Mouse (Mus musculus) heart, postnatal 0 days (tissue): ENCODE results near the gene Dcun1d3. TPM values are rescaled to one million over a fixed set of nuclear protein-coding genes. Genes with fewer than 3 reads are reported as not detected.

Experiments
- ATAC-seq: fragments of 200-750 bp; cut with Nextera tagmentation; 2 replicates; pipeline ENCODE4 v1.8.0; 2017; ENCODE audit warnings: low read depth, moderate number of reproducible peaks, moderate library complexity; ENCODE audit not compliant: insufficient read depth
- DNase-seq: peaks from one replicate; pipeline ENCODE4 v3.0.0-alpha.2; 2016; ENCODE audit warnings: low spot score
- H3K27ac ChIP-seq: fragments of 300-500 bp; sonication (generic); 2 replicates; pipeline ENCODE4 v1.5.1; 2014; ENCODE audit warnings: low read depth, mild to moderate bottlenecking
- H3K27me3 ChIP-seq: fragments of 300-500 bp; sonication (generic); 2 replicates; pipeline ENCODE4 v1.6.1; 2014; ENCODE audit warnings: low read length, mixed read lengths; ENCODE audit not compliant: control insufficient read depth, insufficient read depth
- H3K36me3 ChIP-seq: fragments of 300-500 bp; sonication (generic); replicated peaks from 2 replicates; pipeline ENCODE4 v1.6.1; 2014; ENCODE audit warnings: low read length, mixed read lengths; ENCODE audit not compliant: control insufficient read depth, insufficient read depth
- H3K4me1 ChIP-seq: fragments of 300-500 bp; sonication (generic); 2 replicates; pipeline ENCODE4 v1.6.1; 2014; ENCODE audit warnings: antibody characterized with exemption; ENCODE audit not compliant: control insufficient read depth, insufficient read depth
- H3K4me2 ChIP-seq: fragments of 300-500 bp; sonication (generic); 2 replicates; pipeline ENCODE4 v1.6.1; 2014; ENCODE audit warnings: low read depth, mild to moderate bottlenecking, low read length, moderate library complexity
- H3K4me3 ChIP-seq: fragments of 300-500 bp; sonication (generic); 2 replicates; pipeline ENCODE4 v1.5.1; 2014; ENCODE audit warnings: low read depth, low read length
- H3K9ac ChIP-seq: fragments of 300-500 bp; sonication (generic); replicated peaks from 2 replicates; pipeline ENCODE4 v1.6.1; 2014; ENCODE audit warnings: low read depth, low read length, mixed read lengths
- H3K9me3 ChIP-seq: fragments of 300-500 bp; sonication (generic); replicated peaks from 2 replicates; pipeline ENCODE4 v1.6.1; 2016; ENCODE audit warnings: low read length; ENCODE audit not compliant: control insufficient read depth
- CTCF ChIP-seq: IDR thresholded peaks from 2 replicates; pipeline ENCODE4 v1.5.1; 2016; ENCODE audit warnings: antibody characterized with exemption, control low read depth, low read depth
- EP300 ChIP-seq: IDR thresholded peaks from 2 replicates; pipeline ENCODE4 v1.6.1; 2016; ENCODE audit warnings: antibody characterized with exemption, low read depth
- WGBS: fragments of 180-500 bp; shearing (Covaris S2); extraction: QIAGEN DNeasy Blood & Tissue Kit; methylation state at CpG from one replicate; pipeline ENCODE4 v1.1.7; 2014; 5-methylcytosine and 5-hydroxymethylcytosine counted together
- polyA plus RNA-seq: library from polyadenylated mRNA; unstranded; fragments of >200 nt; fragmentation: Nextera tagmentation; extraction: Ambion mirVana; gene quantifications from 2 replicates; pipeline ENCODE4 v1.2.1, GENCODE M21; 2015
- total RNA-seq: library from RNA; depleted of rRNA; stranded (reverse); fragments of >200 nt; gene quantifications from 2 replicates; pipeline ENCODE4 v1.2.3, GENCODE M21; 2014; ENCODE audit warnings: low replicate concordance

Dcun1d3 gene
- total and polyA plus RNA-seq, 2 experiments from 2014 or later, result 5.5 to 8.2 TPM

DNA sequence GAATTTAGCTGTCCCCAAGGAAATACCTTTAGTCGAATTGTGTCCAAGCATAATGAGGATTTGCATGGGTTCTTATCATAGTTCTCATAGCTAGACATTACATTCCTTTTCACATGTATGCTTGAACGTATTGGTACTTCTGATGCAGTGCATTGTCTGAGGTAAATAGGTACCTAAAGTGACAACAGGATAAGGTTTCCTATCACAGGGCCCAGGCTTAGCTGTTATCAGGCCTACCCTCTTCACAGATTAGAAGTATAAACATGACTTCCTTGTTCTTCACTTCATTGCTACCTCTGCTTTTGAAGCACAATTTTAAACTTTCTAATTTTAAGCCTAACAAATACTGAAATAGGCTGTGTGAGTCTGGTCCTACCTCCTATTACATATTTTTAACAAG lies 50.6 kb downstream of the Dcun1d3 start:
- no peak overlapping the region for H3K4me3 ChIP-seq
- H3K9me3 ChIP-seq, result no peaks in the 10 kb centered on the region
- H3K4me2 ChIP-seq, result no peak overlapping the region
- TF ChIP-seq EP300 (no peak), CTCF (no peak)
- DNase-seq, result no peak
- no peak overlapping the region for H3K27ac ChIP-seq
- no peaks in the 10 kb centered on the region for H3K4me1 ChIP-seq
- WGBS, result 57% methylated on average over 2 of the region's 2 CpGs
- no peak overlapping the region for H3K9ac ChIP-seq
- peaks cover 25% of the 10 kb centered on the region for H3K36me3 ChIP-seq
- ATAC-seq, result no peak
- no peaks in the 10 kb centered on the region for H3K27me3 ChIP-seq

DNA sequence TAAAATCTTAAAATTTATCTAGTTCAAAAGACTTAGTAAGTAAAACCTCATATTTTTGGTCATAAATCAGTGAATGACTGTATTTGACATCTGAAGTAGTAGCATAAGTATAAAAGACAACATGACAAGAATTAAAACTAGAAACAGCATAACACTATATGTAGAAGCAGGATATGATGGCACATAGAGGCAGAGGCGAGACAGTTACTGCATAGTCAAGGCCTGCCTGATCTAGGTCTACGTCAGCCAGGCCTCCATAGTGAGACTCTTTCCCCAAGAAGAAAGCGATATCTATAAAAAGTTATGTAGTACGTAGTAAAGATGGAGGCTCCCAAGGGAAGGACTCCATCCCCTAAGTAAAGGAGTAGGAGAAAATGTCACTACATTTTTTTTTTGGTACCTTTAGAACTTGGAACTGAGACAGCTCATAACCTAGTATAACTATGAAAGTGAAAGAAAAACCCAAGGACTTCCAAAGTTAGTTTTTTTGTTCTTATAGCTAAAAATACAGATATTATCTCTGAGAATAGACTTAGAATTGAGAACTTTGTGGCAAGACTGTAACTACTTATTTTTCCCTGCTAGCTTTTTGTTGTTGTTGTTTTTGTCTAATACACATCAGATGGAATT lies 54.2 kb downstream of the Dcun1d3 start:
- Histone ChIP-seq H3K27me3 (no peaks in the 10 kb centered on the region), H3K4me2 (no peak overlapping the region), H3K9ac (no peak overlapping the region), H3K9me3 (no peaks in the 10 kb centered on the region), H3K27ac (no peak overlapping the region), H3K4me1 (no peaks in the 10 kb centered on the region), H3K36me3 (peaks cover 20% of the 10 kb centered on the region), H3K4me3 (no peak overlapping the region)
- ATAC-seq (no peak), DNase-seq (no peak)
- TF ChIP-seq CTCF (no peak), EP300 (no peak)
- WGBS, result 86% methylated on average over 4 of the region's 4 CpGs

DNA sequence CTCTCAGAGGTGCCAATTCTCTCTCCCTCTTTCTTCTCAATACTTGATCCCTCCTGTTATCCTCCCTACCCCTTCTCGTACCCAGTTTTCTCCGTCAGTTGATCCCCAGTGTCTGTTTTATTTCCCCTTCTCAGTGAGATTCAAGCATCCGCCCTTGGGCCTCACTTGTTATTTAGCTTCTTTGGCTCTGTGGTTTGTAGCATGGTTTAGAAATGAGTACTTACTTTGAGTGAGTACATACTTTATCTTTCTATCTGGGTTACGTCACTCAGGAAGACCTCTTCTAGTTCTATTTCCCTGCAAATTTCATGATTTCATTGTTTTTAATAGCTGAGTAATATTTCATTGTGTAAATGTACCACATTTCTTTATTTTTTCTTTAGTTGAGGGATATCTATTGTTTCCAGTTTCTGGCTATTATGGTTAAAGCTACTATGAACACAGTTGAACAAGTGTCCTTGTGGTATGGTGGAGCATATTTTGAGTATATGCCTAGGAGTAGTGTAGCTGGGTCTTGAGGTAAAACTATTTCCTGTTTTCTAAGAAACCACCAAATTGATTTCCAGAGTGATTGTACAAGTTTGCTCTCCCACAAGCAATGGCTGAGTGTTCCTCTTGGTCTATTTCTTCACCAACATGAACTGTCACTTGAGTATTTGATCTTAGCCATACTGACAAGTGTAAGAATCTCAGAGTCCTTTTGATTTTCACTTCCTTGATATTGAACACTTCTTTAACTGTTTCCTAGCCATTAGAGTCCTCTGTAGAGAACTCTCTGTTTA lies 59.9 kb downstream of the Dcun1d3 start:
- Histone ChIP-seq H3K9me3 (no peaks in the 10 kb centered on the region), H3K36me3 (0 out of 2 replicates have a peak, but pooled peaks cover 4% of the 10 kb centered on the region)

DNA sequence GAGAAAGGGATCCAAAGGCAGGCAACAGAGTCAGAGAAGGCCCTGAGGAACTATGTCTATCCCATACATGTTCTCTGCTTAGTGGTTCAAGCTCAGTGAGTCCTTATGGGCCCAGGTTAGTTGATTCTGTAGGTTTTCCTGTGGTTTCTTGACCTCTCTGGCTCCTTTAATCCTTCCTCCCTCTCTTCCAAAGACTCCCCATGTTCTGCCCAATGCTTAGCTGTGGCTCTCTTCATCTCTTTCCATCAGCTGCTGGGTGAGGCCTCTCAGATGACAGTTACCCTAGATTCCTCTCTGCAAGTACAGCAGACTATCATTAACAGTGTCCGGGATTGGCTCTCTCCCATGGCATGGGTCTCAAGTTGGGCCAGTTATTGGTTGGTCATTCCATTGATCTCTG lies 60.7 kb downstream of the Dcun1d3 start:
- H3K4me3 ChIP-seq, result no peak overlapping the region
- H3K36me3 ChIP-seq, result 0 out of 2 replicates have a peak, but pooled peaks cover 4% of the 10 kb centered on the region
- H3K4me1 ChIP-seq, result no peaks in the 10 kb centered on the region
- no peak overlapping the region for H3K27ac ChIP-seq
- DNase-seq (no peak), ATAC-seq (no peak)
- H3K9me3 ChIP-seq, result no peaks in the 10 kb centered on the region
- no peak for TF ChIP-seq EP300
- TF ChIP-seq CTCF, result no peak
- H3K27me3 ChIP-seq, result no peaks in the 10 kb centered on the region
- WGBS, result 88% methylated on average over 1 of the region's 1 CpGs
- H3K9ac ChIP-seq, result no peak overlapping the region
- H3K4me2 ChIP-seq, result no peak overlapping the region

More for the DNA sequence above, 59.9 kb downstream of the Dcun1d3 start:
- TF ChIP-seq EP300, result no peak
- no peak for TF ChIP-seq CTCF
- Histone ChIP-seq H3K4me1 (no peaks in the 10 kb centered on the region), H3K4me3 (no peak overlapping the region), H3K27me3 (no peaks in the 10 kb centered on the region), H3K27ac (no peak overlapping the region), H3K4me2 (no peak overlapping the region), H3K9ac (no peak overlapping the region)
- 91% methylated on average over 4 of the region's 4 CpGs for WGBS
- ATAC-seq (no peak), DNase-seq (no peak)

DNA sequence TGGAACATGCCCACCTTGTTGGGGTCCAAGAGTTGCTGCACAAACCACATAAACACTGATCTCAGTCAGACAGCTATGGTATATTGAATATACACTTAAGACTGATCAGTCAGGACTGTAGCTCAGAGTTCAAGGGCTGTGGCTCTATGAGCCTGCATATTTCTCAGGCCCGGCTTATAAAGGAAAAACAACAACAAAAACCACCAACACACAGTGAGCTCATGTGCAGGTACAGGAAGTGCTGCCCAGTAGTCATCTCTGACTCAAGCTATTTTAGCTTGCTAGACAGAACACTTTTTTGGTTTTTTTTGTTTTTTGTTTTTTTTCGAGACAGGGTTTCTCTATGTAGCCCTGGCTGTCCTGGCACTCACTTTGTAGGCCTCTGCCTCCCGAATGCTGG lies 87.4 kb downstream of the Dcun1d3 start:
- Histone ChIP-seq H3K4me2 (no peak overlapping the region), H3K9ac (no peak overlapping the region), H3K9me3 (no peaks in the 10 kb centered on the region), H3K36me3 (peaks cover 20% of the 10 kb centered on the region; the same call in 1 of the 2 replicates), H3K4me1 (no peaks in the 10 kb centered on the region), H3K4me3 (no peak overlapping the region), H3K27me3 (no peaks in the 10 kb centered on the region), H3K27ac (no peak overlapping the region)
- DNase-seq (no peak), ATAC-seq (no peak)
- WGBS, result 86% methylated on average over 3 of the region's 3 CpGs
- TF ChIP-seq CTCF, result no peak
- TF ChIP-seq EP300, result no peak
